ENCODE assay signal across 33 mouse cellular contexts in the genomic region with DNA sequence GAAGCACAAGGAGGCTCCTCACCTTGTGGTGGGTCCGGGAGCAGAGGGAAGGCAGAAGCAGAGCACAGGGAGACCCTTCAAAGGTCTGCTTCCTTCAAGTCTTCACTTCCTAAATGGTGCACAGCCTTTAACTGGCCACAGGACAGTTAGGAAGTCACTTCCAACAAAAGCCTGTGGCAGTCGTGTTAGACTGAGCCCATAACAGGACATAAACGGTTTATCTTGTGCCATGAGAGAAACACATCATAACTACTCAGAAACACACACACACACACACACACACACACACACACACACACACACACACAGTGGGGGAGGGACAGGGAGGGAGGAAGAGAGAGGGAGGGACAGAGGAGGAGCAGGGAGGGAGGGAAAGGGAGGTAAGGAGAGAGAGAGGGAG. TPM values are rescaled to one million over a fixed set of nuclear protein-coding genes. Genes with fewer than 3 reads are reported as not detected.
DNase-seq lines count a peak whose midpoint lies in the region; ATAC-seq and TF ChIP-seq lines count a peak whose summit lies in the region.
"Had no signal": no experiment of that assay in that cellular context is flagged by ENCODE, and none has a peak within 500 bp of the region (broad histone marks: within the 10 kb centered on the region; RNA-seq: fewer than 3 reads in every experiment).

No protein-coding gene starts in this region.

- no peaks in the 10 kb centered on the region for H3K4me1 ChIP-seq in lung, postnatal 0 days (ENCODE audit: insufficient read depth, low read depth, low read length)
- 0 out of 2 replicates have a peak, but pooled peaks cover 6% of the 10 kb centered on the region for H3K4me1 ChIP-seq in embryonic facial prominence, embryonic 10.5 days
- no peaks in the 10 kb centered on the region for H3K4me1 ChIP-seq in embryonic facial prominence, embryonic 15.5 days
- peaks cover 4% of the 10 kb centered on the region; the same call in 1 of the 2 replicates for H3K4me1 ChIP-seq in stomach, embryonic 16.5 days (ENCODE audit: control insufficient read depth, insufficient read depth, low read length)

- H3K9ac ChIP-seq in lung, postnatal 0 days (replicated peaks; ENCODE audit: low read depth): no peak overlapping the region
- no peak overlapping the region for H3K9ac ChIP-seq in embryonic facial prominence, embryonic 15.5 days
- H3K9ac ChIP-seq in stomach, embryonic 16.5 days (ENCODE audit: low read length): no peak overlapping the region
- H3K9ac ChIP-seq: embryonic facial prominence, embryonic 12.5 days; heart, embryonic 15.5 days; kidney, embryonic 15.5 days; limb, embryonic 13.5 days; neural tube, embryonic 13.5 days had no signal

- H3K36me3 ChIP-seq in lung, postnatal 0 days (ENCODE audit: insufficient read depth, low read length): no peaks in the 10 kb centered on the region
- H3K36me3 ChIP-seq in embryonic facial prominence, embryonic 10.5 days (replicated peaks): no peaks in the 10 kb centered on the region
- no peaks in the 10 kb centered on the region for H3K36me3 ChIP-seq in embryonic facial prominence, embryonic 15.5 days
- H3K36me3 ChIP-seq in stomach, embryonic 16.5 days (ENCODE audit: control insufficient read depth, insufficient read depth, low read length): no peaks in the 10 kb centered on the region
- H3K36me3 ChIP-seq: embryonic facial prominence, embryonic 12.5 days; heart, embryonic 15.5 days; kidney, embryonic 15.5 days; limb, embryonic 13.5 days; neural tube, embryonic 13.5 days had no signal

- WGBS in lung, postnatal 0 days: 49% methylated on average over 3 of the region's 3 CpGs
- WGBS in embryonic facial prominence, embryonic 10.5 days: 84% methylated on average over 3 of the region's 3 CpGs
- 65% methylated on average over 3 of the region's 3 CpGs for WGBS in embryonic facial prominence, embryonic 15.5 days
- 45% methylated on average over 3 of the region's 3 CpGs for WGBS in stomach, embryonic 16.5 days

- TF ChIP-seq EP300 in lung, postnatal 0 days (IDR thresholded peaks at IDR 0.05): no peak

- H3K9me3 ChIP-seq in lung, postnatal 0 days (ENCODE audit: low read length): no peaks in the 10 kb centered on the region
- no peaks in the 10 kb centered on the region for H3K9me3 ChIP-seq in embryonic facial prominence, embryonic 10.5 days
- H3K9me3 ChIP-seq in embryonic facial prominence, embryonic 15.5 days (replicated peaks): no peaks in the 10 kb centered on the region
- no peaks in the 10 kb centered on the region for H3K9me3 ChIP-seq in stomach, embryonic 16.5 days (replicated peaks; ENCODE audit: control insufficient read depth, low read length)
- H3K9me3 ChIP-seq: embryonic facial prominence, embryonic 12.5 days; heart, embryonic 15.5 days; kidney, embryonic 15.5 days; limb, embryonic 13.5 days; neural tube, embryonic 13.5 days had no signal

- H3K27ac ChIP-seq in lung, postnatal 0 days (ENCODE audit: low read length): no peak overlapping the region
- peak overlapping the region; percentile 44; the same call in 1 of the 2 replicates for H3K27ac ChIP-seq in embryonic facial prominence, embryonic 10.5 days (replicated peaks)
- H3K27ac ChIP-seq in embryonic facial prominence, embryonic 15.5 days (replicated peaks): peak overlapping the region; percentile 48; the same call in 1 of the 2 replicates
- peak overlapping the region; percentile 68 for H3K27ac ChIP-seq in stomach, embryonic 16.5 days (ENCODE audit: low read length)
- H3K27ac ChIP-seq: embryonic facial prominence, embryonic 12.5 days; heart, embryonic 15.5 days; hindbrain, postnatal 0 days; kidney, embryonic 15.5 days; layer of hippocampus, adult 2 months; left cerebral cortex, adult 2 months; limb, embryonic 13.5 days; neural tube, embryonic 13.5 days had no signal

- no peak for TF ChIP-seq CTCF in lung, postnatal 0 days (IDR thresholded peaks at IDR 0.05)

- H3K27me3 ChIP-seq in lung, postnatal 0 days (replicated peaks; ENCODE audit: insufficient read depth, low read length): no peaks in the 10 kb centered on the region
- H3K27me3 ChIP-seq in embryonic facial prominence, embryonic 10.5 days (replicated peaks; ENCODE audit: low read depth, poor library complexity, severe bottlenecking): no peaks in the 10 kb centered on the region
- H3K27me3 ChIP-seq in embryonic facial prominence, embryonic 15.5 days: no peaks in the 10 kb centered on the region
- H3K27me3 ChIP-seq in stomach, embryonic 16.5 days (ENCODE audit: control insufficient read depth, insufficient read depth, low read length): no peaks in the 10 kb centered on the region
- H3K27me3 ChIP-seq: embryonic facial prominence, embryonic 12.5 days; heart, embryonic 15.5 days; kidney, embryonic 15.5 days; limb, embryonic 13.5 days; neural tube, embryonic 13.5 days; Patski had no signal

- no peak for DNase-seq in lung, postnatal 0 days (ENCODE audit: low spot score)
- no peak for DNase-seq in lung, postnatal 25 days (ENCODE audit: low spot score)
- DNase-seq in embryonic facial prominence, embryonic 10.5 days (ENCODE audit: low spot score): no peak
- DNase-seq in left cerebral cortex, postnatal 4 days: no peak
- DNase-seq in ovary, postnatal 10 days (ENCODE audit: low spot score): no peak
- DNase-seq: adrenal gland, postnatal 10 days; cerebellum, adult 8-10 months; cerebellum, postnatal 25 days; gastrocnemius, postnatal 14 days; kidney, adult 11 months; kidney, postnatal 25 days; thymus, adult 18-20 months; thymus, postnatal 25 days had no signal

- H3K4me2 ChIP-seq in lung, postnatal 0 days (replicated peaks; ENCODE audit: low read depth, low read length): no peak overlapping the region
- no peak overlapping the region for H3K4me2 ChIP-seq in embryonic facial prominence, embryonic 15.5 days (replicated peaks)
- no peak overlapping the region for H3K4me2 ChIP-seq in stomach, embryonic 16.5 days (ENCODE audit: low read depth, low read length)
- H3K4me2 ChIP-seq: embryonic facial prominence, embryonic 12.5 days; heart, embryonic 15.5 days; kidney, embryonic 15.5 days; limb, embryonic 13.5 days; liver, embryonic 11.5 days; midbrain, embryonic 11.5 days; neural tube, embryonic 13.5 days had no signal

- intact Hi-C loops in left cerebral cortex, postnatal 4 days (cut with DNase I): no loop called here

- peak; percentile 54 for ATAC-seq in lung, postnatal 0 days
- no peak for ATAC-seq in embryonic facial prominence, embryonic 15.5 days (ENCODE audit: insufficient number of reproducible peaks, low FRiP score, low TSS enrichment, low read depth)
- no peak; the same call in 1 of the 2 replicates for ATAC-seq in stomach, embryonic 16.5 days (ENCODE audit: insufficient read depth, low FRiP score)
- ATAC-seq: forebrain, embryonic 14.5 days; midbrain, embryonic 16.5 days had no signal

- no peak overlapping the region for H3K4me3 ChIP-seq in lung, postnatal 0 days (ENCODE audit: low read depth, low read length)
- no peak overlapping the region for H3K4me3 ChIP-seq in embryonic facial prominence, embryonic 10.5 days
- H3K4me3 ChIP-seq in embryonic facial prominence, embryonic 15.5 days (replicated peaks): no peak overlapping the region
- no peak overlapping the region for H3K4me3 ChIP-seq in stomach, embryonic 16.5 days (replicated peaks; ENCODE audit: low read length)
- H3K4me3 ChIP-seq: embryonic facial prominence, embryonic 12.5 days; heart, embryonic 15.5 days; kidney, embryonic 15.5 days; layer of hippocampus, adult 2 months; left cerebral cortex, adult 2 months; limb, embryonic 13.5 days; neural tube, embryonic 13.5 days had no signal

RNA-seq across cellular contexts. Expression of a gene that starts 15.8 kb away (rescaled TPM):
- polyA plus RNA-seq in lung, postnatal 0 days (2015; fragmentation: Nextera tagmentation; extraction: Ambion mirVana): 0.06 TPM in 1 of 2 replicates, not detected in the other
- polyA plus RNA-seq in embryonic facial prominence, embryonic 10.5 days (2016; fragmentation: Nextera tagmentation; extraction: Ambion mirVana): 0.12 TPM in 1 of 2 replicates, not detected in the other
- polyA plus RNA-seq in embryonic facial prominence, embryonic 15.5 days (2015; fragmentation: Nextera tagmentation; extraction: Ambion mirVana): 0.08 and 0.13 TPM in 2 replicates
- 0.09 TPM in 1 of 2 replicates, not detected in the other for polyA plus RNA-seq in stomach, embryonic 16.5 days (2015; fragmentation: Nextera tagmentation; extraction: Ambion mirVana)
- total RNA-seq in left cerebral cortex, postnatal 4 days (2021): not detected
- total RNA-seq: adrenal gland, postnatal 10 days; gastrocnemius, postnatal 14 days; heart, postnatal 25 days; hindbrain, postnatal 0 days; layer of hippocampus, adult 2 months; layer of hippocampus, postnatal 14 days; left cerebral cortex, adult 2 months; left cerebral cortex, postnatal 25 days; MEL had no signal
- polyA plus RNA-seq: embryonic facial prominence, embryonic 12.5 days; forebrain, embryonic 14.5 days; hindbrain, embryonic 11.5 days; hindbrain, postnatal 0 days; kidney, embryonic 15.5 days; limb, embryonic 13.5 days; midbrain, embryonic 11.5 days; midbrain, embryonic 16.5 days; neural tube, embryonic 13.5 days; Patski had no signal
